Mouse (Mus musculus) C2C12 (cell line): ENCODE measurements at regions not wholly inside any gene's neighbourhood (a gene's known extent, or its start where the extent isn't known, plus 50 kb on each side); places are given as distances from the start of the nearest gene placed in this dataset.

ENCODE experiments used
- H3K27me3 ChIP-seq: one replicate; pipeline ENCODE4 v1.6.1; 2011; ENCODE audit not compliant: control insufficient read depth, insufficient read depth, insufficient read length
- H3K36me3 ChIP-seq: one replicate; pipeline ENCODE4 v1.6.1; 2011; ENCODE audit not compliant: control insufficient read depth, insufficient read depth
- H3K4me3 ChIP-seq: one replicate; pipeline ENCODE4 v1.5.1; 2011; ENCODE audit warnings: mild to moderate bottlenecking, control low read depth; ENCODE audit not compliant: poor library complexity, insufficient read depth, severe bottlenecking
- H3K79me2 ChIP-seq: one replicate; pipeline ENCODE4 v1.6.1; 2011; ENCODE audit not compliant: control insufficient read depth, insufficient read depth
- H3K79me3 ChIP-seq: one replicate; pipeline ENCODE4 v1.6.1; 2011; ENCODE audit warnings: low read depth, control low read depth
- H3ac ChIP-seq: one replicate; pipeline ENCODE3; 2011; ENCODE audit warnings: low read depth; ENCODE audit not compliant: control insufficient read depth, insufficient read length
- CEBPB ChIP-seq: IDR thresholded peaks from one replicate; pipeline ENCODE4 v1.6.1; 2011; ENCODE audit warnings: low read depth, mild to moderate bottlenecking, control low read depth, moderate library complexity
- CTCF ChIP-seq: IDR thresholded peaks from one replicate; pipeline ENCODE4 v1.5.1; 2011; ENCODE audit not compliant: control insufficient read depth, insufficient read depth, insufficient read length
- FOSL1 ChIP-seq: IDR thresholded peaks from one replicate; pipeline ENCODE4 v1.8.0; 2011; ENCODE audit warnings: mild to moderate bottlenecking, low read length; ENCODE audit not compliant: poor library complexity, insufficient read depth, severe bottlenecking
- MAX ChIP-seq: IDR thresholded peaks from one replicate; pipeline ENCODE4 v1.6.1; 2011; ENCODE audit warnings: mild to moderate bottlenecking, control low read depth
- MYOD1 ChIP-seq: IDR thresholded peaks from one replicate; pipeline ENCODE4 v1.6.1; 2011; ENCODE audit warnings: low read depth; ENCODE audit not compliant: control insufficient read depth, insufficient read length
- MYOG ChIP-seq: IDR thresholded peaks from one replicate; pipeline ENCODE4 v1.6.1; 2011; ENCODE audit not compliant: control insufficient read depth, insufficient read length; ENCODE audit errors: extremely low read depth
- USF1 ChIP-seq: IDR thresholded peaks from one replicate; pipeline ENCODE4 v1.6.1; 2011; ENCODE audit warnings: low read depth, mild to moderate bottlenecking, control low read depth, moderate library complexity

DNA sequence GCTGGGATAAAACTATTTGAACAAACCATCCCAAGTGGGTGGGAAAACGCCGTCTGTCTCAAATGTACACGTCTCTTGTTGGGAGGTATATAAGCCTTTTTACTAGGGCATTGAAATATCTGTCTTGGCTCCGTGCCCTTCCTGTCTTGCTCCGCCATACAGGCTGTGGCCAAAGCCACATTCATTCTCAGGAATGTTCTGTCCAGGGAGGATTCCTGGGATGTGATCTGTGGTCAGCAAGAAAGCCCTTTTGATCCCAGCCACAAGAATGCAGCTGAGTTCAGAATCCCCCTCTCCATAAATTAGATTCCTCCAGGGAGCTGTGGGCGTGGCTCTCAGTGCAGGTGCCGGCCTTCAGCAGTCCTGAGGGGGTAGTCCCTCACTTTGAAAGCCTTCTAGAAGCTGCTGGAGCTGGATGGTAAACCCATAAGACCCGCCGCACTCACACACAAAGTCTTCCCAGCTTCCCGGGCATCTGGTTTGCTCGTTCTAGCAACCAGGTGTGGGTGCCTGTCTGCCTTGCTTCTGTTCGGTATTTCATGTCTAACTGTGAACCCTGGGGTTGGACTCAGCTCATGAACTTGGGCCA, 125.6 kb upstream of the Cdkn3 start:
- H3K36me3 ChIP-seq: no peaks in the 10 kb centered on the region
- H3K79me2 ChIP-seq: no peaks in the 10 kb centered on the region
- H3K4me3 ChIP-seq: no peak overlapping the region
- no peak overlapping the region for H3ac ChIP-seq
- peak; percentile 17 for TF ChIP-seq FOSL1
- TF ChIP-seq CEBPB: no peak
- no peak for TF ChIP-seq MAX
- H3K27me3 ChIP-seq: no peaks in the 10 kb centered on the region
- H3K79me3 ChIP-seq: no peaks in the 10 kb centered on the region

DNA sequence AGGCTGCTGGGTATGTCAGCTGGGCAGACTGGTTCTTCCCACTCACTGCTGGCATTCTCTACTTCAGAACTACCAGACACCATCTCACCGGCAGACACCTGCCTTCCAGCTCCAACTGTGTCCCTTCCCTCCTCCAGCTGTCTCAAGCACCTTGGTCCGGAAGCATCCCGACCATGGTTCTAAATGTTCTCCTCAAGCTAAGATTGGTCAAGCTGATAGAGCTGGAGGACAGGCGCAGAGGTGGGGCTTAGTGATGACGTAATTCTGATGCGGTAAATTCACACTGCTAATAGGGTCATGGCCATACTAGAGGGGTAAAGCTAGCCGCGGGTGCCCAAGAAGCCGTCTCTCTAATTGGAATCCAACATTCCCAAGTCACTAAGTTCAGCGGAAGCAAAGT, 126.1 kb upstream of the Cdkn3 start:
- no peaks in the 10 kb centered on the region for H3K79me3 ChIP-seq

DNA sequence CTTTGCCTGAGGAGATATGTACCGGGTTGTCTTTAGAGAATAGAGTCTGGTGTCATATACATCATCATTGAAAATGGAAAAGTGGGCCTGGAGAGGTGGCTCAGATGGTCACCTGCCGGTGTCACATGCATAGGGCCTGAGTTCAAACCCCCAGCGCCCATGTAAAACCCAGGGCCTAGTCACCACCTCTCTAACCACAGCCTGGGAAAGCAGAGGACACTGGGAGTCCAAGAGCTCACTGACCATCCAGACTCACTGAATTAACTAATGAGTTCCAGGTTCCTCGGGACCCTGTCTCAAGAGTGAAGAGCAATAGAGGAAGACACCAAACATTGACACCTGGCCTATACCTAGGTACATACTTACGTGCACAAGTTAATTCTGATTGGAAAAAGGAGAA, 132.7 kb upstream of the Cdkn3 start:
- H3K27me3 ChIP-seq: no peaks in the 10 kb centered on the region
- H3K4me3 ChIP-seq: no peak overlapping the region
- no peaks in the 10 kb centered on the region for H3K79me3 ChIP-seq
- no peaks in the 10 kb centered on the region for H3K79me2 ChIP-seq
- TF ChIP-seq MAX (no peak), CEBPB (no peak), MYOG (no peak), FOSL1 (no peak), CTCF (no peak), MYOD1 (no peak), USF1 (no peak)
- no peak overlapping the region for H3ac ChIP-seq
- H3K36me3 ChIP-seq: no peaks in the 10 kb centered on the region

More for the DNA sequence above, 126.1 kb upstream of the Cdkn3 start:
- no peak for TF ChIP-seq FOSL1
- TF ChIP-seq MYOG: no peak
- TF ChIP-seq USF1: no peak
- TF ChIP-seq MYOD1: no peak
- no peak for TF ChIP-seq MAX
- no peak for TF ChIP-seq CEBPB
- TF ChIP-seq CTCF: no peak
- Histone ChIP-seq H3ac (peak overlapping the region; percentile 18), H3K36me3 (no peaks in the 10 kb centered on the region), H3K79me2 (no peaks in the 10 kb centered on the region), H3K27me3 (no peaks in the 10 kb centered on the region), H3K4me3 (no peak overlapping the region)

DNA sequence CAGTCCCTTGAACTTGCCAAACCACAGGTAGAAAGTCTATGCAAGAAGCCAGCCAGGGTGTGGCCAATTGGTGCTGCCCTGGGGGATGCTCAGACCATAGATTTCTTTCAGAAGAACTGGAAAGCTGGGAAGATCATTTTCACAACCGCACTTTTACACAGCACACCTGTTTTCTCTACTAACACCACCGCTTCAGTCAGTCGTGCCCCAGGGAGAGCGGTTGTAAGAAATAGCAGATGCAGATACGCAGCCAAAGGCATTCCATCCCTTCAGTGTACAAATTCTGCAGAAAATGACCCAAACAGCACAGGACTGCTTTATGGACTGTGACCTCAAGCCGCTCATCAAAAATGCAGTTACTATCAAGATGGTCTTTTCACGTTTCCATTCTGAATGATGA, 134.6 kb upstream of the Cdkn3 start:
- Histone ChIP-seq H3K27me3 (no peaks in the 10 kb centered on the region), H3K4me3 (no peak overlapping the region), H3K79me2 (no peaks in the 10 kb centered on the region), H3K36me3 (no peaks in the 10 kb centered on the region), H3K79me3 (no peaks in the 10 kb centered on the region), H3ac (no peak overlapping the region)
- TF ChIP-seq CTCF (no peak), USF1 (no peak), MAX (no peak), FOSL1 (no peak), MYOD1 (no peak), MYOG (no peak), CEBPB (no peak)

DNA sequence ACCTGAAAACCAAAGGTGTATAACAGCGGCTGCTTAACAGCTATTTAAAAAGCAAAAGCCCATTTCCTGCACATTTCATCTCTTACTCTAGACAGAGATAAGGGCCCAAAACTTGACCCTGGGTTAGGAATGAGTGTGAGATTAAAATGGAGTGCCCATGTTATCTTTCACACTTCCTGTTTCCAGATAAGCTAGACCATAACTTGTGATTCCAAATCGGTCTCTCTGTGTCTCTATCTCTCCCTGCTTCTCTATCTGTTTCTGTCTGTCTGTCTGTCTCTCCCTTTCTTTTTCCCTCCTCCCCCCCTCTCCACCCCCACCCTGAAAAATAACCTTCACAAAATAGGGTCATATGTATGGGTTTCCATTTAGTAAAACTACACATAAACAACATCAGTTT, 136.7 kb upstream of the Cdkn3 start:
- Histone ChIP-seq H3K27me3 (no peaks in the 10 kb centered on the region), H3K36me3 (no peaks in the 10 kb centered on the region), H3K79me2 (no peaks in the 10 kb centered on the region), H3K79me3 (no peaks in the 10 kb centered on the region), H3ac (no peak overlapping the region), H3K4me3 (no peak overlapping the region)
- TF ChIP-seq FOSL1 (no peak), MYOG (no peak), MAX (no peak), CTCF (no peak), MYOD1 (no peak), USF1 (no peak), CEBPB (no peak)

DNA sequence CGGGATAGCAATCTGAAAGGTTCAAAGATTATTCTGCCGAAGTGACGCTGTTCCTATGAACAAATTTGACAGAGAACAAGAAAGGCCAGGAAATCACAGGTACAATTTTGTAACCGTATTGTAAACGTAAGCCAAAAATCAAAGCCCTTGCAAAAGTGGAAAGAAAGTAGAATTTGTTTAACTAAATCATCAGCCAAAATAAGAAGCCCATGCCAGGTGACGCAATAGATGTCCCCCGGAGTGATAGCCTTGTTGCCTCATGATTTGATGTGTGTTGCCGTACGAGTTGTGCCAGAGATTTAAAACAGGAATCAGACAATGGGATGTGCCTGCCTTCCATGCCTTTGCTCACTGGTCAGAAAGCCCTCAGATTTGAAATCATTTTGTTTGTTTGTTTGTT, 144.3 kb upstream of the Cdkn3 start:
- TF ChIP-seq MAX: no peak
- peak; percentile 37 for TF ChIP-seq CEBPB
- TF ChIP-seq MYOD1: no peak
- no peaks in the 10 kb centered on the region for H3K27me3 ChIP-seq
- H3K79me3 ChIP-seq: no peaks in the 10 kb centered on the region
- no peak overlapping the region for H3K4me3 ChIP-seq
- H3K36me3 ChIP-seq: no peaks in the 10 kb centered on the region
- H3ac ChIP-seq: no peak overlapping the region
- H3K79me2 ChIP-seq: no peaks in the 10 kb centered on the region
